Mouse (Mus musculus): ENCODE results near the gene Riok1.

DNA sequence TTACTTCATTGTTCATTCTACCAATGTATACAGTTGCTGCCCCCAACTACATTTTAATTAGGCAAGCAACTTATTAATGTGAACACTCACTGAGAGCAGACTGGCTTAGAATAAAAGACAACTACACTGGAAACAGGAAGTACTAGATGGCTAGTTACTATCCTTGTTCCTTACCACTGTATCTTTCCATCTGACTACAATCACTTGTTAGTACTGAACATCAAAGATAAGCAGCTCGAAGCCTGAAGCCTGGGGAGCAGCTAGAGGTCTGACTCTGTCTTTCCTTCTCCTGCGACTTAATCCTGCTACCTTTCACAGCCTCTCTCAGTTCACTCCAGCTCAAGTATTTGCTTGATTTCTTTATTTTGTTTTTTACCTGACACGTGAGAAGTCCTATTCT is 18.0 kb upstream of the Riok1 start:
- TF ChIP-seq CTCF (IDR thresholded peaks at IDR 0.05; ENCODE audit: low read depth) (no peak), EP300 (IDR thresholded peaks at IDR 0.05; ENCODE audit: low read depth) (no peak)
